Mouse (Mus musculus) neural tube, embryonic 13.5 days (tissue): ENCODE measurements around the gene Atp5l. TPM values are rescaled to one million over a fixed set of nuclear protein-coding genes. Genes with fewer than 3 reads are reported as not detected.

ENCODE experiments used
- ATAC-seq: fragments of 200-750 bp; cut with Nextera tagmentation; 2 replicates; pipeline ENCODE4 v1.8.0; 2017; ENCODE audit warnings: low read depth, mild to moderate bottlenecking, moderate TSS enrichment, moderate library complexity
- H3K27ac ChIP-seq: fragments of 300-500 bp; sonication (generic); replicated peaks from 2 replicates; pipeline ENCODE4 v1.5.1; 2015; ENCODE audit warnings: moderate library complexity, mild to moderate bottlenecking, inconsistent platforms
- H3K27me3 ChIP-seq: fragments of 300-500 bp; sonication (generic); 2 replicates; pipeline ENCODE4 v1.6.1; 2015; ENCODE audit warnings: mild to moderate bottlenecking, inconsistent platforms
- H3K36me3 ChIP-seq: fragments of 300-500 bp; sonication (generic); 2 replicates; pipeline ENCODE4 v1.6.1; 2015; ENCODE audit warnings: mild to moderate bottlenecking, inconsistent platforms
- H3K4me1 ChIP-seq: fragments of 300-500 bp; sonication (generic); replicated peaks from 2 replicates; pipeline ENCODE4 v1.6.1; 2015; ENCODE audit warnings: inconsistent platforms
- H3K4me2 ChIP-seq: fragments of 300-500 bp; sonication (generic); 2 replicates; pipeline ENCODE4 v1.6.1; 2015; ENCODE audit warnings: inconsistent platforms, mild to moderate bottlenecking, moderate library complexity
- H3K4me3 ChIP-seq: fragments of 300-500 bp; sonication (generic); 2 replicates; pipeline ENCODE4 v1.5.1; 2015; ENCODE audit warnings: mild to moderate bottlenecking, inconsistent platforms
- H3K9ac ChIP-seq: fragments of 300-500 bp; sonication (generic); 2 replicates; pipeline ENCODE4 v1.6.1; 2015; ENCODE audit warnings: moderate library complexity, mild to moderate bottlenecking, inconsistent platforms
- H3K9me3 ChIP-seq: fragments of 300-500 bp; sonication (generic); 2 replicates; pipeline ENCODE4 v1.6.1; 2016; ENCODE audit warnings: inconsistent platforms
- WGBS: fragments of 180-500 bp; shearing (Covaris S2); methylation state at CpG from one replicate; pipeline ENCODE4 v1.1.7; 2015; 5-methylcytosine and 5-hydroxymethylcytosine counted together
- polyA plus RNA-seq: library from polyadenylated mRNA; unstranded; fragments of >200 nt; fragmentation: Nextera tagmentation; extraction: Ambion mirVana; gene quantifications from 2 replicates; pipeline ENCODE4 v1.2.1, GENCODE M21; 2015

Atp5l gene
- polyA plus RNA-seq, 1 experiment from 2014 or later = 838 TPM

GRCm38 (mm10) chr9:44890122-44890521, 30.4 kb downstream of the Atp5l start:
- 58% methylated on average over 2 of the region's 2 CpGs for WGBS

GRCm38 (mm10) chr9:44888114-44888624, 32.4 kb downstream of the Atp5l start:
- H3K27me3 ChIP-seq = 0 out of 2 replicates have a peak, but pooled peaks cover 2% of the 10 kb centered on the region
- 83% methylated on average over 7 of the region's 7 CpGs for WGBS
- no peak overlapping the region for H3K4me3 ChIP-seq
- no peak overlapping the region for H3K4me2 ChIP-seq
- ATAC-seq = no peak
- H3K9ac ChIP-seq = no peak overlapping the region
- peaks cover 3% of the 10 kb centered on the region for H3K4me1 ChIP-seq
- no peaks in the 10 kb centered on the region for H3K36me3 ChIP-seq
- H3K9me3 ChIP-seq = no peaks in the 10 kb centered on the region
- no peak overlapping the region for H3K27ac ChIP-seq

More at GRCm38 (mm10) chr9:44890122-44890521, 30.4 kb downstream of the Atp5l start:
- Histone ChIP-seq H3K27ac (no peak overlapping the region), H3K4me1 (no peaks in the 10 kb centered on the region), H3K9me3 (no peaks in the 10 kb centered on the region), H3K36me3 (no peaks in the 10 kb centered on the region), H3K27me3 (0 out of 2 replicates have a peak, but pooled peaks cover 2% of the 10 kb centered on the region), H3K4me2 (no peak overlapping the region), H3K9ac (no peak overlapping the region), H3K4me3 (no peak overlapping the region)
- no peak for ATAC-seq

- peaks cover 26% of the 10 kb centered on the region for H3K4me1 ChIP-seq
- H3K9ac ChIP-seq = peak overlapping the region; percentile 82
- peak overlapping the region; percentile 100 for H3K27ac ChIP-seq
- WGBS = under 1% methylated on average over 21 of the region's 21 CpGs
- no peaks in the 10 kb centered on the region for H3K9me3 ChIP-seq
- H3K4me2 ChIP-seq = peak overlapping the region; percentile 93
- H3K4me3 ChIP-seq = peak overlapping the region; percentile 88
- peak; percentile 34 for ATAC-seq
- 0 out of 2 replicates have a peak, but pooled peaks cover 2% of the 10 kb centered on the region for H3K27me3 ChIP-seq
- no peaks in the 10 kb centered on the region for H3K36me3 ChIP-seq
Observed at GRCm38 (mm10) chr9:44882981-44883569, 37.5 kb downstream of the Atp5l start.

- Histone ChIP-seq H3K27me3 (0 out of 2 replicates have a peak, but pooled peaks cover 2% of the 10 kb centered on the region), H3K9me3 (no peaks in the 10 kb centered on the region)
- under 1% methylated on average over 27 of the region's 27 CpGs for WGBS
Observed at GRCm38 (mm10) chr9:44882436-44882980, 38.0 kb downstream of the Atp5l start.

GRCm38 (mm10) chr9:44881941-44882435, 38.6 kb downstream of the Atp5l start:
- under 1% methylated on average over 29 of the region's 29 CpGs for WGBS
- H3K4me2 ChIP-seq = peak overlapping the region; percentile 93
- peak overlapping the region; percentile 100 for H3K27ac ChIP-seq
- H3K36me3 ChIP-seq = no peaks in the 10 kb centered on the region; the same call in 1 of the 2 replicates
- H3K9ac ChIP-seq = peak overlapping the region; percentile 82
- peak; percentile 73 for ATAC-seq
- no peaks in the 10 kb centered on the region for H3K27me3 ChIP-seq
- H3K4me3 ChIP-seq = peak overlapping the region; percentile 88
- no peaks in the 10 kb centered on the region for H3K9me3 ChIP-seq
- H3K4me1 ChIP-seq = peaks cover 37% of the 10 kb centered on the region

More at GRCm38 (mm10) chr9:44882436-44882980, 38.0 kb downstream of the Atp5l start:
- peak; percentile 64 for ATAC-seq
- Histone ChIP-seq H3K4me2 (peak overlapping the region; percentile 93), H3K36me3 (no peaks in the 10 kb centered on the region; the same call in 1 of the 2 replicates), H3K4me3 (peak overlapping the region; percentile 88), H3K9ac (peak overlapping the region; percentile 82), H3K4me1 (peaks cover 31% of the 10 kb centered on the region), H3K27ac (peak overlapping the region; percentile 100)

GRCm38 (mm10) chr9:44881221-44881871, 39.2 kb downstream of the Atp5l start, which contains the start of gene Kmt2a:
Gene Kmt2a (minus strand): TSS chr9:44881296.
- H3K9ac ChIP-seq = peak within 1 kb of the TSS; percentile 99
- peak within 1 kb of the TSS; percentile 100 for H3K27ac ChIP-seq
- peak; percentile 68 for ATAC-seq
- H3K36me3 ChIP-seq = no peaks in the 10 kb centered on the region; the same call in 1 of the 2 replicates
- peak within 1 kb of the TSS; percentile 93 for H3K4me2 ChIP-seq
- no peaks in the 10 kb centered on the region for H3K27me3 ChIP-seq
- H3K4me1 ChIP-seq = peaks cover 43% of the 10 kb centered on the region
- H3K4me3 ChIP-seq = peak within 1 kb of the TSS; percentile 88
- H3K9me3 ChIP-seq = no peaks in the 10 kb centered on the region
- 0% methylated on average over 48 of the region's 71 CpGs for WGBS

- H3K4me1 ChIP-seq = peaks cover 52% of the 10 kb centered on the region
- H3K36me3 ChIP-seq = no peaks in the 10 kb centered on the region; the same call in 1 of the 2 replicates
- peak overlapping the region; percentile 100 for H3K27ac ChIP-seq
- no peaks in the 10 kb centered on the region for H3K27me3 ChIP-seq
- WGBS = under 1% methylated on average over 36 of the region's 44 CpGs
- H3K4me2 ChIP-seq = peak overlapping the region; percentile 84
- H3K4me3 ChIP-seq = peak overlapping the region; percentile 88
- peak; percentile 10; the same call in 1 of the 2 replicates for ATAC-seq
- no peaks in the 10 kb centered on the region for H3K9me3 ChIP-seq
- H3K9ac ChIP-seq = peak overlapping the region; percentile 99
Observed at GRCm38 (mm10) chr9:44880309-44881081, 40.0 kb downstream of the Atp5l start.

GRCm38 (mm10) chr9:44879694-44880271, 40.8 kb downstream of the Atp5l start:
- Histone ChIP-seq H3K27me3 (no peaks in the 10 kb centered on the region), H3K9ac (peak overlapping the region; percentile 99), H3K27ac (peak overlapping the region; percentile 100), H3K4me3 (peak overlapping the region; percentile 88), H3K4me1 (peaks cover 59% of the 10 kb centered on the region), H3K9me3 (no peaks in the 10 kb centered on the region), H3K36me3 (no peaks in the 10 kb centered on the region; the same call in 1 of the 2 replicates), H3K4me2 (peak overlapping the region; percentile 84)
- ATAC-seq = no peak
- under 1% methylated on average over 13 of the region's 13 CpGs for WGBS

GRCm38 (mm10) chr9:44878776-44879500, 41.6 kb downstream of the Atp5l start:
- Histone ChIP-seq H3K27ac (peak overlapping the region; percentile 100), H3K27me3 (no peaks in the 10 kb centered on the region), H3K9me3 (no peaks in the 10 kb centered on the region), H3K4me1 (peaks cover 67% of the 10 kb centered on the region), H3K4me2 (peak overlapping the region; percentile 84), H3K4me3 (peak overlapping the region; percentile 88), H3K9ac (peak overlapping the region; percentile 99), H3K36me3 (no peaks in the 10 kb centered on the region; the same call in 1 of the 2 replicates)
- no peak for ATAC-seq
- WGBS = 15% methylated on average over 9 of the region's 9 CpGs

- ATAC-seq = no peak
Observed at GRCm38 (mm10) chr9:44877686-44878085, 42.9 kb downstream of the Atp5l start.

More at GRCm38 (mm10) chr9:44877686-44878085, 42.9 kb downstream of the Atp5l start:
- Histone ChIP-seq H3K4me1 (peaks cover 74% of the 10 kb centered on the region), H3K27me3 (no peaks in the 10 kb centered on the region), H3K4me3 (0 out of 2 replicates have a peak overlapping the region, but pooled peaks have one; percentile 88), H3K27ac (no peak overlapping the region), H3K4me2 (peak overlapping the region; percentile 84), H3K9ac (no peak overlapping the region; the same call in 1 of the 2 replicates), H3K9me3 (no peaks in the 10 kb centered on the region), H3K36me3 (no peaks in the 10 kb centered on the region; the same call in 1 of the 2 replicates)
- WGBS = 87% methylated on average over 7 of the region's 7 CpGs
